Mouse (Mus musculus) hindbrain, embryonic 15.5 days (tissue): ENCODE data around the gene Gpha2. TPM values are rescaled to one million over a fixed set of nuclear protein-coding genes. Genes with fewer than 3 reads are reported as not detected.

Source experiments
- ATAC-seq: fragments of 200-750 bp; cut with Nextera tagmentation; 2 replicates; pipeline ENCODE4 v1.8.0; 2017; ENCODE audit warnings: low read depth, moderate number of reproducible peaks, moderate TSS enrichment; ENCODE audit not compliant: low FRiP score
- H3K27ac ChIP-seq: fragments of 300-500 bp; sonication (generic); replicated peaks from 2 replicates; pipeline ENCODE4 v1.5.1; 2015; ENCODE audit warnings: mild to moderate bottlenecking, inconsistent platforms
- H3K27me3 ChIP-seq: fragments of 300-500 bp; sonication (generic); 2 replicates; pipeline ENCODE4 v1.6.1; 2015; ENCODE audit warnings: control low read depth, inconsistent platforms
- H3K36me3 ChIP-seq: fragments of 300-500 bp; sonication (generic); 2 replicates; pipeline ENCODE4 v1.6.1; 2015; ENCODE audit warnings: control low read depth, inconsistent platforms
- H3K4me1 ChIP-seq: fragments of 300-500 bp; sonication (generic); replicated peaks from 2 replicates; pipeline ENCODE4 v1.6.1; 2015; ENCODE audit warnings: control low read depth, inconsistent platforms
- H3K4me2 ChIP-seq: fragments of 300-500 bp; sonication (generic); 2 replicates; pipeline ENCODE4 v1.6.1; 2015; ENCODE audit warnings: moderate library complexity, mild to moderate bottlenecking, inconsistent platforms
- H3K4me3 ChIP-seq: fragments of 300-500 bp; sonication (generic); 2 replicates; pipeline ENCODE4 v1.5.1; 2015; ENCODE audit warnings: mild to moderate bottlenecking, inconsistent platforms
- H3K9ac ChIP-seq: fragments of 300-500 bp; sonication (generic); 2 replicates; pipeline ENCODE4 v1.6.1; 2015; ENCODE audit warnings: inconsistent platforms
- H3K9me3 ChIP-seq: fragments of 300-500 bp; sonication (generic); 2 replicates; pipeline ENCODE4 v1.6.1; 2016; ENCODE audit warnings: control low read depth, inconsistent platforms
- WGBS: fragments of 180-500 bp; shearing (Covaris S2); methylation state at CpG from one replicate; pipeline ENCODE4 v1.1.7; 2015; 5-methylcytosine and 5-hydroxymethylcytosine counted together
- microRNA counts: library from miRNA; unstranded; fragments of <30 nt; microRNA quantifications from one replicate; lab custom pipeline; 2016
- microRNA-seq: library from miRNA; unstranded; fragments of <30 nt; microRNA quantifications from one replicate; pipeline ENCODE4, GENCODE M21; 2016
- polyA plus RNA-seq: library from polyadenylated mRNA; unstranded; fragments of >200 nt; fragmentation: Nextera tagmentation; extraction: Ambion mirVana; gene quantifications from 2 replicates; pipeline ENCODE4 v1.2.1, GENCODE M21; 2015

Gpha2 gene
- polyA plus RNA-seq, 1 experiment from 2014 or later: not detected

- H3K27me3 ChIP-seq: no peaks in the 10 kb centered on the region
- H3K36me3 ChIP-seq: peaks cover 8% of the 10 kb centered on the region
- no peaks in the 10 kb centered on the region for H3K9me3 ChIP-seq
- peak within 1 kb of the TSS; percentile 93 for H3K4me2 ChIP-seq
- peak; percentile 97 for ATAC-seq
- peaks cover 43% of the 10 kb centered on the region for H3K4me1 ChIP-seq
- peak within 1 kb of the TSS; percentile 75 for H3K4me3 ChIP-seq
- 0% methylated on average over 99 of the region's 106 CpGs for WGBS
- peak within 1 kb of the TSS; percentile 85 for H3K9ac ChIP-seq
- H3K27ac ChIP-seq: peak within 1 kb of the TSS; percentile 82
Observed at GRCm38 (mm10) chr19:6276426-6277421, 50.5 kb downstream of the Gpha2 start, which contains the start of gene Ehd1. Gene Ehd1 (plus strand): TSS chr19:6276725.

MicroRNAs encoded within 50 kb of the gene (microRNA counts, 519-probe panel; counts per million panel counts)
- microRNA mmu-miR-192 (lab: Ali Mortazavi, UCI): 1,952 counts per million, percentile 17 among the panel's probes with 10 or more counts

Small RNA genes lying within 50 kb of the gene (microRNA-seq; reads per million reads assigned to microRNA genes)
- gene Mir192 (66.7 reads per million, percentile 45 among the genes with 10 or more reads in this experiment), gene Mir194-2 (70.6 reads per million, percentile 47 among the genes with 10 or more reads in this experiment)

Other genes starting within 250 kb of the Gpha2 start
- gene Slc22a20, start 240.2 kb upstream of the Gpha2 start, polyA plus RNA-seq: not detected in 2 replicates
- gene Capn1, start 210.5 kb upstream of the Gpha2 start, polyA plus RNA-seq: 4.8 and 5.8 TPM in 2 replicates
- 32.9 and 39.8 TPM in 2 replicates for gene Syvn1, start 179.8 kb upstream of the Gpha2 start, polyA plus RNA-seq
- 62.3 and 64.4 TPM in 2 replicates for gene Mrpl49, start 168.6 kb upstream of the Gpha2 start, polyA plus RNA-seq
- 503 and 507 TPM in 2 replicates for gene Fau, start 168.5 kb upstream of the Gpha2 start, polyA plus RNA-seq
- gene Znhit2, start 165.2 kb upstream of the Gpha2 start, polyA plus RNA-seq: 33.0 and 34.8 TPM in 2 replicates
- 58.6 and 60.1 TPM in 2 replicates for gene Tm7sf2, start 158.0 kb upstream of the Gpha2 start, polyA plus RNA-seq
- 84.8 and 94.0 TPM in 2 replicates for gene Vps51, start 149.1 kb upstream of the Gpha2 start, polyA plus RNA-seq
- gene Tmem262, start 146.3 kb upstream of the Gpha2 start, polyA plus RNA-seq: not detected in 2 replicates
- 1.3 and 1.4 TPM in 2 replicates for gene Gm28374, start 144.1 kb upstream of the Gpha2 start, polyA plus RNA-seq
- gene Zfpl1, start 141.4 kb upstream of the Gpha2 start, polyA plus RNA-seq: 79.3 and 82.0 TPM in 2 replicates
- 8.4 and 9.6 TPM in 2 replicates for gene Cdca5, start 141.4 kb upstream of the Gpha2 start, polyA plus RNA-seq
- gene AC131692.1, start 132.0 kb upstream of the Gpha2 start, polyA plus RNA-seq: not detected in 2 replicates
- gene Naaladl1, start 120.6 kb upstream of the Gpha2 start, polyA plus RNA-seq: 0.54 and 0.60 TPM in 2 replicates
- 50.2 and 57.5 TPM in 2 replicates for gene Sac3d1, start 107.7 kb upstream of the Gpha2 start, polyA plus RNA-seq
- 61.7 and 65.4 TPM in 2 replicates for gene Snx15, start 98.1 kb upstream of the Gpha2 start, polyA plus RNA-seq
- not detected in 2 replicates for gene Batf2, start 85.4 kb upstream of the Gpha2 start, polyA plus RNA-seq
- 141 and 147 TPM in 2 replicates for gene Arl2, start 84.8 kb upstream of the Gpha2 start, polyA plus RNA-seq
- gene Majin, start 42.0 kb upstream of the Gpha2 start, polyA plus RNA-seq: not detected in 2 replicates
- 134 and 162 TPM in 2 replicates for gene Ppp2r5b, start 9.5 kb downstream of the Gpha2 start, polyA plus RNA-seq
- 13.3 and 16.1 TPM in 2 replicates for gene Atg2a, start 15.3 kb downstream of the Gpha2 start, polyA plus RNA-seq
- 92.5 and 103 TPM in 2 replicates for gene Ehd1, start 50.3 kb downstream of the Gpha2 start, polyA plus RNA-seq
- 0.36 and 0.38 TPM in 2 replicates for gene Cdc42bpg, start 80.1 kb downstream of the Gpha2 start, polyA plus RNA-seq
- gene Men1, start 108.6 kb downstream of the Gpha2 start, polyA plus RNA-seq: 78.8 and 82.3 TPM in 2 replicates
- 20.1 and 21.8 TPM in 2 replicates for gene Map4k2, start 114.8 kb downstream of the Gpha2 start, polyA plus RNA-seq
- 103 and 117 TPM in 2 replicates for gene Sf1, start 137.3 kb downstream of the Gpha2 start, polyA plus RNA-seq
- 7.0 and 7.6 TPM in 2 replicates for gene Pygm, start 158.0 kb downstream of the Gpha2 start, polyA plus RNA-seq
- 140 and 148 TPM in 2 replicates for gene Rasgrp2, start 173.0 kb downstream of the Gpha2 start, polyA plus RNA-seq
- gene Nrxn2, start 192.4 kb downstream of the Gpha2 start, polyA plus RNA-seq: 44.3 and 46.6 TPM in 2 replicates